Mouse (Mus musculus) lung, embryonic 16.5 days (tissue): ENCODE results near the gene Teddm2. TPM values are rescaled to one million over a fixed set of nuclear protein-coding genes. Genes with fewer than 3 reads are reported as not detected.
"Not testable (repeated sequence)": the region's sequence is repeated elsewhere in the genome, so short reads cannot be mapped to it uniquely, and the experiment has no call there.

Experiments
- ATAC-seq: fragments of 200-750 bp; cut with Nextera tagmentation; 2 replicates; pipeline ENCODE4 v1.8.0; 2017; ENCODE audit warnings: low read depth, mild to moderate bottlenecking, moderate library complexity
- H3K27ac ChIP-seq: fragments of 300-500 bp; sonication (generic); 2 replicates; pipeline ENCODE4 v1.5.1; 2014; ENCODE audit warnings: mild to moderate bottlenecking, control low read depth, low read length
- H3K27me3 ChIP-seq: fragments of 300-500 bp; sonication (generic); 2 replicates; pipeline ENCODE4 v1.6.1; 2014; ENCODE audit warnings: low read depth, low read length, mixed read lengths; ENCODE audit not compliant: control insufficient read depth, insufficient read depth
- H3K36me3 ChIP-seq: fragments of 300-500 bp; sonication (generic); 2 replicates; pipeline ENCODE4 v1.6.1; 2014; ENCODE audit warnings: low read length; ENCODE audit not compliant: control insufficient read depth, insufficient read depth
- H3K4me1 ChIP-seq: fragments of 300-500 bp; sonication (generic); replicated peaks from 2 replicates; pipeline ENCODE4 v1.6.1; 2014; ENCODE audit warnings: low read length, mixed read lengths; ENCODE audit not compliant: control insufficient read depth, insufficient read depth
- H3K4me2 ChIP-seq: fragments of 300-500 bp; sonication (generic); 2 replicates; pipeline ENCODE4 v1.6.1; 2014; ENCODE audit warnings: low read depth, low read length, control low read depth
- H3K4me3 ChIP-seq: fragments of 300-500 bp; sonication (generic); 2 replicates; pipeline ENCODE4 v1.5.1; 2014; ENCODE audit warnings: mild to moderate bottlenecking, low read length, control low read depth
- H3K9ac ChIP-seq: fragments of 300-500 bp; sonication (generic); 2 replicates; pipeline ENCODE4 v1.6.1; 2014; ENCODE audit warnings: low read length, control low read depth
- H3K9me3 ChIP-seq: fragments of 300-500 bp; sonication (generic); 2 replicates; pipeline ENCODE4 v1.6.1; 2016; ENCODE audit warnings: low read length; ENCODE audit not compliant: control insufficient read depth
- whole genome bisulfite sequencing: fragments of 180-500 bp; shearing (Covaris S2); extraction: QIAGEN DNeasy Blood & Tissue Kit; methylation state at CpG from one replicate; pipeline ENCODE4 v1.1.7; 2014; 5-methylcytosine and 5-hydroxymethylcytosine counted together
- polyA plus RNA-seq: library from polyadenylated mRNA; unstranded; fragments of >200 nt; fragmentation: Nextera tagmentation; extraction: Ambion mirVana; gene quantifications from 2 replicates; pipeline ENCODE4 v1.2.1, GENCODE M21; 2015

Gene Teddm2
- polyA plus RNA-seq, 1 experiment from 2014 or later, result 0.26 TPM

DNA sequence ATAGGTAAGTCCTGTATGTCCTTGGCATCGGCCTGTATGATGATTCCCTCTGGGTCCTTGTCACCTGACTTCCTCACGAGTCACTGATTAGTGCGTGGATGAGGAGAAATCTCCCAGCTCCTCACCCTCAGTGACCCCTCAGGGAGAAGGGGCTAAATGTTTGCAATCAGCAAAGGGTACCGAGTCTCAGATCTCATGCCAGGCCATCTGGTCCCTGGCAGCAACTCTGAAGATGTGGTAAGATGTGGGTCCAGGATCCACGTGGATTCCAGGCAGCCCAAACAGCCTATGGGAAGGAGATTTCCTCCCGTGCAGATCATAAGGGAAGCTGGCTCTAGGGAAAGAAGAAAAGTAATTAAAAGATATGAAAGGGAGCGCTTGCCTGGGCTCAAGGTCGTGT is 44.1 kb downstream of the Teddm2 start:
- H3K9me3 ChIP-seq, result no peaks in the 10 kb centered on the region
- H3K4me3 ChIP-seq, result no peak overlapping the region
- H3K4me2 ChIP-seq, result no peak overlapping the region
- H3K4me1 ChIP-seq, result no peaks in the 10 kb centered on the region
- H3K27ac ChIP-seq, result no peak overlapping the region
- ATAC-seq, result no peak
- no peaks in the 10 kb centered on the region for H3K36me3 ChIP-seq
- H3K27me3 ChIP-seq, result no peaks in the 10 kb centered on the region
- 60% methylated on average over 8 of the region's 8 CpGs for WGBS
- no peak overlapping the region for H3K9ac ChIP-seq

DNA sequence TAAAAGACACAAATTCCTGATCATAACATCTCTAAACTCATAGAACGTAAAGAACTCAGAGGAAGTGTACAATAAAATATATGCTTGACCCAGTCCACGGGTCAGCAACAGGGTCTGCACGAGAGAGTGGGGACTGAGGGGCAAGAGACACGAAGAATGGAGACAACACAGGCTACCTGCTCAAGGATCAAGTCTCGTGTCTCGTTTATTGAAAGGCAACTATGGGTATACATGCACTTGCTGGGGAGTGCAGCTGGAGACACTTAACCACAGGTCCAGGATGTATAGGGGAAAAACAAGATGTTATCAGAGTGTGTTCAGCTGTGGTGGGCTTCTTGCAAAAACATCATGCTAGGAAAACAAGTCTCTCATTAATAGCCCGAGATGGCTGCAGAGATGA is 47.3 kb downstream of the Teddm2 start:
- H3K9ac ChIP-seq, H3K4me3 ChIP-seq, H3K36me3 ChIP-seq, H3K27ac ChIP-seq, H3K27me3 ChIP-seq, H3K9me3 ChIP-seq, H3K4me1 ChIP-seq, ATAC-seq, H3K4me2 ChIP-seq: not testable (repeated sequence)
- WGBS, result 66% methylated on average over 7 of the region's 7 CpGs

DNA sequence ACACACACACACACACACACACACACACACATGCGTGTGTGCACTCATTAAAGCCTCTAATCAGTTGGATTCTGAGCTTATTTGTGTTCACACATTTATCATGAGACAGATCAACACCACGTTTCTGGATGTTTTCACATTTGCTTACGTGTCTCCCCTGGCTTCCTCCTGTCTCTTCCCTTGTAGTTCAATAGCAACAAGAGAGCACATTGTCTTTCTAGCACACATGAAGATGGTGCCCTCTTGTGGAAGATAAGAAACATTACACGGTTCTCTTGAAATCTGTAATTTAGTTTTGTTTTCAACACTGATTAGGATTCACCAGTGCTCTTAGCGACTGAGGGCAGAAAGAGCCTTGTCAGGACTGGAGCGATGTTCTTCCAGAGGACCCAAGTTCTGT is 53.2 kb downstream of the Teddm2 start:
- H3K4me1 ChIP-seq, result no peaks in the 10 kb centered on the region
- H3K9me3 ChIP-seq, result no peaks in the 10 kb centered on the region
- H3K27me3 ChIP-seq, result no peaks in the 10 kb centered on the region
- H3K27ac ChIP-seq, result no peak overlapping the region
- no peak for ATAC-seq
- no peak overlapping the region for H3K9ac ChIP-seq
- no peak overlapping the region for H3K4me2 ChIP-seq
- no peak overlapping the region for H3K4me3 ChIP-seq
- H3K36me3 ChIP-seq, result no peaks in the 10 kb centered on the region
- 24% methylated on average over 6 of the region's 6 CpGs for WGBS

DNA sequence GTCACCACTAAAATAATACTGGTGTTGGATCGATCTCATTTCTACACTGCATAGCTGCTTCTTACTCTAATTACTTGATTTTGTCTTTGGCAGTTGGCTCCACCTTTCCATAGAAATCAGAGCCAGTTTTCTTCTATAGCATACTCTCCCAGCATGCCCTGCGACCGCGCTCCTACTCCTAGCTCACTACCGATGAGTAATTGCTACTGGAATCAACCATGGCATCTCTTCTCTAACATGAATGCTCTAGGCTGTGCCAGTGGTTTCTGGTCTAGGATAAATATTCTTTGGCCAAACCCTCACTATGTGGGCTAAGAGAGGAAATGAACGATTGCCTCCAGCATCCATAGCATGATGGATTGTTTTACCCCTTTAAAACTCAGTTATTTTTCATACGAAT is 53.6 kb downstream of the Teddm2 start:
- no peaks in the 10 kb centered on the region for H3K9me3 ChIP-seq
- H3K27ac ChIP-seq, result no peak overlapping the region
- no peak overlapping the region for H3K4me3 ChIP-seq
- H3K27me3 ChIP-seq, result no peaks in the 10 kb centered on the region
- H3K4me2 ChIP-seq, result no peak overlapping the region
- H3K9ac ChIP-seq, result no peak overlapping the region
- ATAC-seq, result no peak
- WGBS, result 86% methylated on average over 7 of the region's 7 CpGs
- no peaks in the 10 kb centered on the region for H3K36me3 ChIP-seq
- no peaks in the 10 kb centered on the region for H3K4me1 ChIP-seq

DNA sequence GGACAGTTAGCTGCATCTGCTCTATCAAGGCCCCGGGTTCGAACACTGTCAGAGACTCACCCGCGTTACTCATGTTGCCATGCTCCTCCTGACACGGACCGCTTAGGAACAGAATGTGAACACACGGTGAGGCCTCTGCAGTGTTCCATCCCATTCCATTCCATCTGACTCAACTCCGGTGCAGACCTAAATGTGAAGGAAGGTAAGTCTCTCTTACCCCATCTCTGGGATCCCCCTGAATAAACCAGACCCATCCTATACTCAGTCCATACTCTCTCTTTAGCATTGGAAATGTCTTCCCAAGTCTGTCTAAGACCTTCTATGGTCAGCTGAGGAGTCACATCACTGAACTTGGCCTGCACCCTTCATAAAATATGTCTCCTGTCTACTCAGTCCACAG is 56.0 kb downstream of the Teddm2 start, which contains the start of gene Rgsl1:
TSS of gene Rgsl1 (minus strand) at position 101 of the 400 bp plus-strand sequence.
- Histone ChIP-seq H3K36me3 (no peaks in the 10 kb centered on the region), H3K4me3 (no peak within 1 kb of the TSS), H3K9me3 (no peaks in the 10 kb centered on the region), H3K27me3 (no peaks in the 10 kb centered on the region), H3K4me1 (no peaks in the 10 kb centered on the region), H3K27ac (no peak within 1 kb of the TSS), H3K9ac (no peak within 1 kb of the TSS), H3K4me2 (no peak within 1 kb of the TSS)
- WGBS, result 94% methylated on average over 8 of the region's 8 CpGs
- no peak for ATAC-seq

DNA sequence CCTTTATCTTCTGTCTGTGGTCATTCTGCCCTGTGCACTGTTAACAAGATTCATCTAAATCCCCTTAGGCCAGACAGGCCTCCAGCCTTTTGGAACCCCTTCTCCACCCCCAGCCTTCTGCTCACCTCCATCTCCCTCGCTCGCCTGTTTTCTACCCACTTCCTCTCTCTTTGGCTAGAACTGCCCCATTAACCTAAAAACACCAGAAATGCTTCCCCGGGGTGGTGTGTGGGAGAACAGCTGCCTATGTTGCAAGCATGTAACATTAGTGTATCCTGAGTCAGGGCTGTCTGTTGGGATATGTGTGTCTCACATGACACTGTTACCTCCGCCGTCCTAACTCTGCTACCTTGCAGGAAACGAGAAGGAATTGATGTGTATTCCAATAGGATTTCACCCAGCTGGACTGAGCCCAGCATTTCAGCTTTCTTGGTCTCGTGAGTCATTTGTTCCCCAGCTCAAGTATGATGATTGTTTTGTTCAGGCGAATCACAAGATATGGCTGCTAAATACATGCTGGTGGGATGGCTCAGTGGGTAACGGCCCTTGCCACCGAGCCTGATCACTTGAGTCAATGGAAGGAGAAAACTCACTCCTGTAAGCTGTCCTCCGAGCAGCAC is 57.8 kb downstream of the Teddm2 start:
- Histone ChIP-seq H3K4me2 (no peak overlapping the region), H3K27me3 (no peaks in the 10 kb centered on the region), H3K4me1 (no peaks in the 10 kb centered on the region), H3K27ac (no peak overlapping the region), H3K9ac (no peak overlapping the region), H3K4me3 (no peak overlapping the region), H3K9me3 (no peaks in the 10 kb centered on the region), H3K36me3 (no peaks in the 10 kb centered on the region)
- 86% methylated on average over 11 of the region's 11 CpGs for WGBS
- ATAC-seq, result no peak

DNA sequence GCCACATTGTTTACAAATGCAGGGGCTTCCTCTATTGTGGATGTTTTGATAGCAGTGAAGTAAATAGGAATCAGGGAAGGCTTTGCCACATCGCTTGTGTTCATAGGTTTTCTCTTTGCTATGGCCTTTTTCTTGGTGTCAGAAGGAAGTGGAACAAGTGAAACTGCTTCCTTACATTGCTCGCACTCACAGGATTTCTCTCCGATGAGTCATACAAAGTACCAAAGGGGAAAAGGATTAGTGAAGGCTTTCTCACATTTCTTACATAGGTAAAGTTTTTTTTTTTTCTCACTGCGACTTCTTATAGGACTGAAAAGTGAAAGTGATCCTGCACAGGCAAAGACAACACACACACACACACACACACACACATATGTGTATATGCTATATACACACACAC is 64.0 kb downstream of the Teddm2 start:
- no peaks in the 10 kb centered on the region for H3K4me1 ChIP-seq
- no peaks in the 10 kb centered on the region for H3K36me3 ChIP-seq
- H3K27ac ChIP-seq, result no peak overlapping the region
- 62% methylated on average over 4 of the region's 4 CpGs for WGBS
- H3K9me3 ChIP-seq, result no peaks in the 10 kb centered on the region
- ATAC-seq, result no peak
- no peak overlapping the region for H3K4me3 ChIP-seq
- H3K4me2 ChIP-seq, result no peak overlapping the region
- H3K27me3 ChIP-seq, result no peaks in the 10 kb centered on the region
- no peak overlapping the region for H3K9ac ChIP-seq

DNA sequence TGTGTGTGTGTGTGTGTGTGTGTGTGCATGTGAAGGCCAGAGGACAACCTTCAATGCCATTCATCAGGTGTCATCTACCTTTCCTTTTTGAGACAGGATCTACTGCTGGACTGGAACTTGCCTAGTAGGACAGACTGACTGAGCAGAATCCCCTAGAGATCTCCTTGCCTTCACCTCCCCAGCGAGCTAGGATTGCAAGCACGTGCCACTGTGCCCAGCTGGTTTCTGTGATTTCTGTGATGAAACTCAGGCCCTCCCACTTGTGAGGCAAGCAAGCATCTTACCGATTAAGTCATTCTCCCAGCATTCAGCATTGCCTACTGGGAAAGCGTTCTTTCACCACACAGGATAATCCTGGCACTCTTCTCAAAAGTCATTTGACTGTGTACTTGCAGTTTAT is 69.3 kb downstream of the Teddm2 start:
- WGBS, result 78% methylated on average over 4 of the region's 4 CpGs
- Histone ChIP-seq H3K4me2 (no peak overlapping the region), H3K9ac (no peak overlapping the region), H3K36me3 (no peaks in the 10 kb centered on the region), H3K27me3 (no peaks in the 10 kb centered on the region), H3K9me3 (no peaks in the 10 kb centered on the region), H3K4me3 (no peak overlapping the region), H3K27ac (no peak overlapping the region), H3K4me1 (no peaks in the 10 kb centered on the region)
- no peak for ATAC-seq

DNA sequence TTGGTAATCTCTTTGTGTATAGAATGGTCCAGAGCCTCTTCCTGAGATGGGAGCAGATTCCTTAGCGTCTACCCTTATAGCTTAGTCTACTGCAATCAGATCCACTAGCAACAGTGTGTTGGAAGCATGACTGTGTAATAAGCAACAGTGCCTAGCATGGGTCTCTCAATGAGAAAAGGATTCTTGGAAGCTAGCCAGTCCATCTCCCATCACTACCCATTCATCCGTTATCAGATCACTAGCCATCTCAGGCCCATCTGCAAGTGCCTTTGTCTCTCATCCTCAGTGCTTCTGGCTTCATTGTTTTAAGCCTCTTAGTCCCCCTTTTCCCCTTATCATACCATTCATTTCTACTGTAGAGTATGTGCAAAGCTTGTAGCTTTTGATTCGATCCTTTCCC is 79.8 kb downstream of the Teddm2 start:
- H3K9me3 ChIP-seq, result no peaks in the 10 kb centered on the region
- H3K36me3 ChIP-seq, result no peaks in the 10 kb centered on the region
- no peak overlapping the region for H3K9ac ChIP-seq
- H3K27me3 ChIP-seq, result no peaks in the 10 kb centered on the region
- H3K4me2 ChIP-seq, result no peak overlapping the region
- H3K27ac ChIP-seq, result no peak overlapping the region
- H3K4me3 ChIP-seq, result no peak overlapping the region
- ATAC-seq, result no peak
- 83% methylated on average over 3 of the region's 3 CpGs for WGBS
- no peaks in the 10 kb centered on the region for H3K4me1 ChIP-seq

DNA sequence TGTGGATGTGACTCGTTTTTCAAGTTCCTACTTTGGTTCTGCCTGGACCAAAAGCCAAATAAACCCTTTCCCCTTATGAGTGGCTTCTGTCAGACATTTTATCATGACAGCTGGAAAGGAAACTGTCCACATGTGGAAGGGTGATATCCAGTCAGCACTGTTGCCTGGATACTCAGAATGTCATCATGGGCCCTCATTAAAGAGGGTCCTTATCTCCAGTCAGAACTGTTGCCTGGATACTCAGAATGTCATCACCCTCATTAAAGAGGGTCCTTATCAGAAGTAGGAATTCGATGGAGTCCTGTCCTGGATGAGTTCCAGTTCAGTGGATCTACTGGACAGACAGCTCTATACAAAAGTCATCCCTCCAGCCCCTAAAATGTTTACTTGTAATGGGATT is 85.8 kb downstream of the Teddm2 start:
- 6% methylated on average over 2 of the region's 2 CpGs for WGBS

More for the DNA sequence above, 85.8 kb downstream of the Teddm2 start:
- no peaks in the 10 kb centered on the region for H3K4me1 ChIP-seq
- no peaks in the 10 kb centered on the region for H3K27me3 ChIP-seq
- no peaks in the 10 kb centered on the region for H3K9me3 ChIP-seq
- no peaks in the 10 kb centered on the region for H3K36me3 ChIP-seq
- H3K4me3 ChIP-seq, result no peak overlapping the region
- no peak for ATAC-seq
- H3K9ac ChIP-seq, result no peak overlapping the region
- H3K4me2 ChIP-seq, result no peak overlapping the region
- no peak overlapping the region for H3K27ac ChIP-seq
